Mouse (Mus musculus) layer of hippocampus, postnatal 36 days (tissue): ENCODE measurements around the gene Hoxb5. TPM values are rescaled to one million over a fixed set of nuclear protein-coding genes. Genes with fewer than 3 reads are reported as not detected.

Experiments
- DNase-seq, 2 experiments: peaks; one replicate each; pipeline ENCODE4 v3.0.0; 2022
- total RNA-seq, 2 experiments: library from RNA; stranded (reverse); gene quantifications; 2 replicates each; pipeline ENCODE4 v1.2.3; 2021

Hoxb5 gene
- total RNA-seq, 2 experiments from 2014 or later, result not detected

DNA sequence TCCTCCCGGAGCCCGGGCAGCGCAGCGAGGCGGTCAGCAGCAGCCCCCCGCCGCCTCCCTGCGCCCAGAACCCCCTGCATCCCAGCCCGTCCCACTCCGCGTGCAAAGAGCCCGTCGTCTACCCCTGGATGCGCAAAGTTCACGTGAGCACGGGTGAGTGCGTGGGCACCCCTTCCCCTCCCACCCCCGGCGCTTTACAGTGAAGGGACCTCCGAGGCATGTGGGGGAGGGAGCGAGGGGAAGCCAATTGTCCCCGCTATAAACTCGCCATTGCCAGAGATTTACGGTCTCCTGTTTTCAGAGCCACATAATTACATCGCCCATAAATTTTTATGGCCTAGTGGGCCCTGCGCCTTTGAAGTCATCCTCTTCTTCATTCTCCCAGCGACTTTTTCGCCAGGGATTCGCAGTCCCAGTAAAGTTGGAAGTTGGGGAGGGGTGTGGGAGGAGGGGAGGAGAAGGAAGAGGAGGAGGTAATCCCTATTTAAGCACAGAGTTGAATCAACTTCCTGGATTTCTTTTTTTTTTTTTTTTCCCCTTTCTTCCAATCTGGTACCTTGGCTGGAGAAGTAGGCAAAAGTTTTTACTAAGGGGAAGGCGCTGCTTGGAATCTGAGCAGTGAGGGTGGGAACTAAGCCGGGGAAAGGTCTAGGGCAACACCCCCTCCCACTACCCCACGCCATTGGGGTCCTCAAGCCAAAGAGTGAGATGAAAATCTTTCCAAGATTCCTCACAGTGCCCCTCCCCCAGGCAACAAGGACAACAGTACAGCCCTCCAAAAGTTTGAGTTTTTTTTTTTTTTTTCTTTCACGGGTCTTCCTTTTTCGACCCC, 16.2 kb downstream of the Hoxb5 start:
- no peak for DNase-seq

DNA sequence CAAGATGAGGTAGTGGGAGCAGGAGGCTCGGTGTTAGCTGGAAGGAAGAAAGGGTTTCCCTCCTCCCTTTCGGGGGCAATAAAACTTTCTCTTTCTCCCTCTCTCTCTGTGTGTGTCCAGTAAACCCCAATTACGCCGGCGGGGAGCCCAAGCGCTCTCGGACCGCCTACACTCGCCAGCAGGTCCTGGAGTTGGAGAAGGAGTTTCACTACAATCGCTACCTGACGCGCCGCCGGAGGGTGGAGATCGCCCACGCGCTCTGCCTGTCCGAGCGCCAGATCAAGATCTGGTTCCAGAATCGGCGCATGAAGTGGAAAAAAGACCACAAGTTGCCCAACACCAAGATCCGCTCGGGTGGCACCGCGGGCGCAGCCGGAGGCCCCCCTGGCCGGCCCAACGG, 16.8 kb downstream of the Hoxb5 start:
- DNase-seq, result no peak

DNA sequence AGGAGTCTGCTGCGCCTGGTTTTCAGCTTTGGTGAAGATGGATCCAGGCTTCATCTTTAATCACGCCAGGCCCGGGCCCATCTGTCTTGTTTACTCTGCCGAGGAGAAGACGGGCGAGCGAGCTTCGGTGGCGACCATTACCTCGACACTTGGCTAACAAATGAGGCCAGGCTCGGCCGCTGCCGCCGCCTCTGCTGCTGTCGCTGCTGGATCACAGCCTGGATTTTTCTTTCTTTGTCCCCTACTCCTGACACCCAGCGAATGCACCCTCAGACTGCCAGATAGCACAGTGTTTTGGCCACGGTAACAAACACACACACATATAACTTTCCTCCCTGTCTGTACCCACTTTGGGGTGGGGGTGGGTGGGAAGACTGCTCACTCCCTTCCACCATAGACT, 17.6 kb downstream of the Hoxb5 start:
- no peak for DNase-seq

DNA sequence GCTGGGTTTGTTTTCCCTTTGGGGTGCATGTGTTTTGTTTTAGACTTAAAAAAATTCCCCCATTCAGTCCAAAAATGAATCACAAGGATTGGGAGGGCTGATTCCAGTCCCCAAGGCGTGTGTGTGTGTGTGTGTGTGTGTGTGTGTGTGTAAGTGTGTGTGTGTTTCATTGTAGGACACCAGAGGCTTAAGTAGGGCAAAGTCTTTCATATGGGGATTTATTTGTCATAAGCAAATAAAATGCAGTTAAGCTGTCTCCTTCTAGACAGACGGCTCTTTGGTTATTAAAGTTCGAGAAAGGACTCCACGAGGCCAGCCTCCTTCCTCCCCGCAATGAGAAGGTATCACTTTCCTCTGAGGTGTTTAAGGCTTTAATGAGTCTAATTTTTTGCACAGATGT, 18.7 kb downstream of the Hoxb5 start:
- no peak for DNase-seq

DNA sequence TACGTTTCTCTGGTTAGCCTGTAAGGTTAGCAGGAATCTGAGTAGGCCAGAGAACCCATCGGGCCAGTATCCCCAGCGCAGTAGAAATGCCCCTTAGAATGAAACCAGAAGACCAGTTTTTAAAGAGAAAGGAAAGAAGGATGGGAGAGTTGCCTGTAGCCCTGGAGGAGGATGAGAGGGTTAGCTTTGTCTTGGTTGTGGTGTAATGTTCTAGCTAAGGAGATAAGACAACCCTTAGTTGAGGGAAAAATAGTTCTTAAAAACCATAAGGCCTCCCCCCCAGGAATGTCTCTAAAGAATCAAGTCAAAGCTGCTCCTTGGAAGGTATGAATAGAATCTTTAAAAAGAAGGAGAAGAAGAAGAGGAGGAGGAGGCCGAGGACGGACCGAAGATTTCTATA, 19.6 kb downstream of the Hoxb5 start:
- DNase-seq, result no peak

DNA sequence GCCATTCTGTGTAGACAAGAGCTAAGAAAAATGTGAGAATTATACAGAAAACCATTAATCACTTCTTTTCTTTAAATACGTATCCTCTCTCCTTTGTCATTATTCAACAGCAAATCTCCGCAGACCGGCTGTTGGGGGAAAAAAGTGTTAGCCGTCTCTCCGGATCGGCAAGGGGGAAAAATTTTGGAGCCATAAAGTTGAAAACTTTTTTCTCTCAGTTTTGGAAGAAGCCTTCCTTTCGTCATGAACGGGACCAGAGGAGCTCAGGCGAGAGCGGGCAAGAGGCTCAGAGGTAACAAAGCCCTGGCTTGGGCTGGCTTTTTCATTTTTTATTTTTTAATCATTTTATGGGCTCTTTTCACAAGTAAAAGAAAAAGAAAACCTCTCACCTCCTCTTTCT, 20.0 kb downstream of the Hoxb5 start, which contains the start of gene Hoxb3:
Gene Hoxb3, plus strand, starts transcription at position 173 of the 400 bp plus-strand sequence.
- no peak for DNase-seq

DNA sequence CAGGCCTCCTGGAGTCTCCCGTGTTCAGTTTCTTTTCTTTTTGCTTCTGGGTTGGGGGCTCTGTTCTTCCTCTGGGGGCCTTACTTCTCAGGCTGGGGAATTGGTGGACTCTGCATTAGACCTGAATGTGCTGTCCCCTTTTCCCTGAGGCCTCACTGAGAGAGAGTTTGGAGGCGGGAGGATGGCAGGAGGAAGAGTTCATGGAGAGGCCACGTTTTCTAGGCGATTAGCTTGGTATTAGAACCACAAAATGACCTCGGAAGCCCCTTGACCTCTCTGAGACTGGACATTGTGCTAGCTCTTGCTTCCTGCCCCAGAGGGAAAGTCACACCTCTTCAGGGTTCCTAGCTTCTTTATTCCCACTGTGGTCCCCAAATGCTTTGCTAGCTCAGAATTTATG, 21.0 kb downstream of the Hoxb5 start:
- no peak for DNase-seq

DNA sequence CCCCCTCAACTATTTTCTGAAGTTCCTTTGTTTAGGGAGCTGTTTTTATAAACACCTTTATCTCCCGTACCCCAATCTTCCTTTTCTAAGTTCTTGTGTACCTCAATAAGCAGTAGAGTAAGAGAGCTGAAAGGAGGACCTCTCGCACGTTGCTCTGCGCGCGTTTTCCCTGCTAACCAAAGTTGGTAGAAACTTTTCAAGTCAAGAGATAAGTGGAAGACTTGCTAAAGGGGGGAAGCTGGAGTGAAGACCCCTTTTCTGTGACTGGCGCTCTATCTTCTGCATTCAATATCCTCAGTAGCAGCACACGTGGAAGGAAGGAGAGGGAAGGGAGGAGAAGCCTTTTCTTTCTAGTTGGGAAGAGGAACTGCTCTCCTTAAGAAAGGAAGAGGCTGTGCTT, 21.8 kb downstream of the Hoxb5 start:
- no peak for DNase-seq

DNA sequence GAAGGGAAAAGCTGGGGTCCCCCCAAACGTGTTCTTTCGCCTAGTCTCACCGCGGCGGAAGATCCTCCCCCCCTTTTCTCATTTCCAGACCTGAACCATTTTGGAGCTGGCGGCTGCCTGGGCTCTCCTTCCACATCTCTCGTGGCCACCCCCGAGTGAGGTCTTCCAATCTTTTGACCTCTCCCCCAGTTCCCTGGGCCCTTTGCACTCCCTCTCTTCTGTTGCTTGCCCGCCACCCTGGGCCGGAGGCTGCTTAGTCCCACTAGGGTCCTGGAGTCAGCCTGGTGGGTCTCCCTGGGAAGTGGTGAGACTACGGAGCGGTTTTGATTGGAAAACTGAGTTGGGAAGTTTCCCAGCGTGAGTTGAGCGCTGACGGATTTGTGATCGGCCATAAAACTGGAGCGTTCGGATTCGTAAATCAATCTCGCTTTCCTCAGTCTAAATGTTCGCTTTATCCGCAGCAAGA, 22.6 kb downstream of the Hoxb5 start:
- DNase-seq, result no peak

DNA sequence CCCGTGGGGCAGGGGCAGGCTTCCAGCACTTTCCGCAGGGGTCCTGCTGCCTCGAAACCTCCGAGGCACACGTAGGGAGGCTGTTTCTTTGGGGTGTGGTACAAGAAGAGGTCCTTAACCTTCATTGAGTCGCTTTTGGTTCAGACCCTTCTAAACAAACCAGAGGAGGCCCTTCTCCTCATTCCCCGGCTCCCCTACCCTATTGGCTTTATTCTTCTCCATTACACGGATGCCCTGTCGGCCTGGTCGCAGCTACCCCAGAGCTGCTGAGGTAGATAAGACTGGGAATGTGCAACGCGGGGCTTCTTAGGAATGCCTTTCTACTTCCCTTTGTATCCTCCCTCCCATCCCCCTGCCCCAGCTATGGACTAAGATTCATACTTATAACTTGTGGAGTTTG, 23.6 kb downstream of the Hoxb5 start:
- DNase-seq, result no peak

DNA sequence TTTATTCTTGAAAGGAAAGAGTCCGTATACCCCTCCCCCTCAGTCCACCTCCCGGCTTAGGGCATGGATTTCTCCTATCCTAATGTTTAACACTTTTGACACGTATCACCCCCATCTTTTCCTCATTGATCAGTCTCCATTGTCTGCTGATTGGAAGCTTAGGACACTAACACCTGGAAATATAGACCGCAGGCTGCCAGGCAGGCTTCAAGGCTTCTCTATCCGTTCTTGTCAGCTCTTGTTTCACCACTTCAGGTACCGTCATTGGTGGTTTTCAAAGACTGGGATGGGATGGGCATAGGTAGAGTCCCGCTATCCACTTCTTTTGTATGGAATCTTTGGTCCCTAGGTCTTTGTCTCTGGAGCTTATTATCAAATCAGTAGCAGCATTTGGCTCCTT, 24.0 kb downstream of the Hoxb5 start:
- no peak for DNase-seq

DNA sequence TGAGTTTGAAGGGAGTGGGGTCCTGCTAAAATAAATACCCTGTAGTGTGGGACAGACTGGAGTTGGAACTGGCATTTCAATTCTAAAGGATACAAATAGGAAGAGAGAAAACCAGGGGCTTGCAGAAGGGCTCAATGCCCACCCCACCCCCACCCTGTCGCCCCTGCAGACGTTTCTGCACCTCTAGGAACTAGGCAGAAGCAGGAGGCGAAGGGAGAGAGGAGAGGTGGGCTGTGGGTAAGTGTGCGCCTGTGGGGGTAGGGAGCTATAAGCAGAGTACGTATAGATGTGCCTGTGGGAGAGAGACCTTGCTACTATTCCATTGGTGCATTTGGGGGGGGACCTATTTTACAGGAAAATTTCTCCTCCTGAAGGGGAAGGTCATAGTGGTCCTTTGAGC, 24.6 kb downstream of the Hoxb5 start:
- no peak for DNase-seq

DNA sequence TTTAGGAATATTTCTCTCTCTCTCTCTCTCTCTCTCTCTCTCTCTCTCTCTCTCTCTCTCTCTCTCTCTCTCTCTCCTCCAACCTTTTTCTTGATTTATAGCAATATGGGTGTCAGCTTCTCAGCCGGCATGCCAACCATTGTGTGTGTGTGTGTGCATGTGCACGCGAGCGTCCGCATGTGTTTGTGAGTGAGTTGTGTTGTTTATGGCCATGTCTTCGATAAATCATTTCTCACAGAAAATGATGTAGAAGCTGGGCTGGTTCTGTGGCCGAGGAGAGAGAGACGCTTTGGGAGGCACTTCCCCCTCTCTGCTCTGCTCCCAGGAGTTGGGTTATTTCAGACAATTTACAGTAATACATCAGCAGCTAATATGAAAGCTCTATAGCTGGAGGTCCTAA, 25.5 kb downstream of the Hoxb5 start:
- no peak for DNase-seq

DNA sequence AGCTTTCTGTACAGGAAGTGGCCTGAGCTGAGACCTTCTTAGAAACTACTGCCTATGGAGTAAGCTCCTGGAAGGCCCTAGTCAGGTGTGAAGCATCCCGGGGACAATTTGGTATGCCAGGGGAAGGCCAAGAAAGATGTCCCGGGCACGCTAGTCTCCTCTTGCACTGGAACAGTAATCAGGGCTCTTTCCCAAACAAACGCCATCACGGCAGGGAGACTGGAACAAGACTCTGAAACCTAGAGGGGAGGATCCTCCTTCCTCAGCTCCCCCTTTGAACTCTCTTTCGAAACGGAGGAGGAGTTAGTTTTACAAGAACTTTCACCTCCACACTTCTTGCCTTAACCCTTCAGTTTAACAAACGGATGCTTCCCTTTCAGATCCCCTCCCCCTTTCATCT, 29.0 kb downstream of the Hoxb5 start:
- DNase-seq, result no peak

DNA sequence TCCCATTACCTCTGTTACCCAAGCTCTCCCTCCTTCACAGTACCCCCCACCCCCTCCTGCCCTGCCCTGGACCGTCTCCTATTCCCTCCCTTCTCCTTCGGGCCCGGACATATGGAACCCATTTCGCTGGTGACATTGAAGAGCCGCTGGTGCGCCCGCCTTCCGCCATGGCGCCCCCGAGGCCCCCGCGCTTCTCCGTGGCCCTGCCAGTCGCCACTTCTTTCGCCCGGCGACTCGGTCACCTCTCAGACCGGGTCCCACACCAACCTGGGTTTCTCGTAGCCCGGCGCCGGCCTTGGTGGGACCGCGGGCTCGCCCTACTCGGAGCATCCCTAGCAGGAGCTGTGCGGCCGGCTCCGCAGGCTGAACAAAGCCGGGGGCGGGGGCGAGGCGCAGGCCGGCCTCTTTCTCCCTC, 29.5 kb downstream of the Hoxb5 start:
- DNase-seq, result no peak

DNA sequence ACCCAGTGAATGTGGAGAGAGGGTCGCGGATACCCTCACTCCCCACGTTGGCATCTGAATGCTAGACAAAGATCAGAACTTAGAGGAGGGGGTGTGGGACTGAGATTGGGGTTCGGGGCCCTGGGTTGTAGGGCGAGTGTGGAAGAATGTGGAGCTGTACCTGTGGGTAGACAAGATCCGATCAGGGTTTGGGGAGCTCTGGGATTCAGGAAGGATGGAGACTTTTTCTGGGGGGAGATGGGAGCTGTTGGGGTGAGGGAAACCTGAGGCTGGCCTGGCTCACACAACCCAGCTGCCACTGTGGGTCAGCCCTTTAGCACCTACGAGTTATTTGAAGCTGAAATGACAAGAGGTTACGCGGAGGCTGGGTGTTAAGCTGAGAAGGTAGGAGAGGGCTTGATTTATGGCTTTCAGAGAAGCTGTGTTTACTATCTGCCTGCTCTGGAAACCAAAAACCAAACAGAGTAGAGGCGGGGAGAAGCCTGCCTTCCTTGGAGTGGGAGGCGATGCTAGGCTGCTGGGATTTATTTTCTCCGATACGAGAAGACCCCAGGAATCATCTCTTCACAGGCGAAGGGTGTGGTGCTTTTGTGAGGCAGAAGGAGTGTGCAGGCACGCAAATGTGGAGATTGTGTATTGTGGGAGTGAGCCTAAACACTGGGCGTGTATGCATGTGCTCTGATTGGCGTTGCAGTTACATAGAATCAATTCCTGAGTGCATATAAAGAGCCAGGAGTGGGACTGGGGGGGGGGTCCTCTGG, 30.3 kb downstream of the Hoxb5 start:
- no peak for DNase-seq

DNA sequence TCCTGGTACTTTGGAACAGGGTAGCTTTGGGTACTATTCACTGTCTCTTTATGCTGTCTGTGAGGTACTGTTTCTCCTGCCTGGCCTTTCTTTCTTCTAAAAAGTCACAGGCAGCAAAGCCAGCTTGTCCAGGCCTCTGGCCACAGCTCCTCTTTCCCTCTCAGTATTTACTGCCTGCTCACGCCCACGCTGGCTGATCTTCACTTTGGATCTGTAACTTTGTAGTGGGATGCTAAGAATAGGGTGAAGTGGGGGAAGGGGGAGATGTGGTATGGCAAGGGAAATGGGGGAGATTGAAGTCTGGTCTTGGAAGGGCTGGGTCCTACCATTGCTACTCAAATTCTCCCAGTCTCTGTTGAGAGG, 30.8 kb downstream of the Hoxb5 start:
- no peak for DNase-seq

DNA sequence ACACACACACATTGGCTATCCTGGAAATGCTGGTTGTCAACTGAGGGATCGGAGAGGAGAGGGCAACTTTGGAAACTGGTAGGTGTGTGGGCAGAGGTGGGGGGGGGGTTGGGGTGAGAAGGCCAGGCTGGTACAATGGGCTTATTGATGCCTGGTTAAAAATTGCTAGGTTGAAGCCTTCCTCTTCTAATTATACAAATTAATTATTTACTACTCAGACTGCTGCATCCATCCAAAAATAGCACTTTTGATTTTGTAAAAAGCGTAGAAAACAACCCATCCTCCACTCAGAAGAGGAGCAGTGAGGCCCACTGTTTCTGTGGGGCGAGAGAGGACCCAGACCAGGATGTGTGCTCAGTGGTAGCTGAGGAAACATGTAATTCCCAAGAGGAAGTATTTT, 31.9 kb downstream of the Hoxb5 start:
- DNase-seq, result no peak

DNA sequence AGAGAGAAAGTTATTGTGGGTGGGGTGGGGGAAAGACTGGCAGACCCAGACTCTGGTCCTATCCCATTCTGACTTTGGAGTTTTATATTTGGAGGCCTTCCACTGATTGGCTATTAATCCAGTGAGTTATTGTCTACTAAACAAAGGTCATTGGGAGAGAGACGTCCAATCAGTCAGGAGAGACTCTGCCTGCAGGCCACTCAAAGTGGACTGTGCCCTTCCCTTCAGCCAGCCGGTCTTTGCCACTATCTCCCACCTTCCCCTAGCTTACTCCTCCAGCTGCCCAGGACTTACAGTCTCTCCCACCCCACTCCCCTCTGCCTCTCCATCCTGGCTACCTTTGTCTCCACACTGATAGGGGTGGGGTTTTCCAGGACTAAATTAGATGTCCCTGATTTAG, 33.5 kb downstream of the Hoxb5 start:
- DNase-seq, result no peak

DNA sequence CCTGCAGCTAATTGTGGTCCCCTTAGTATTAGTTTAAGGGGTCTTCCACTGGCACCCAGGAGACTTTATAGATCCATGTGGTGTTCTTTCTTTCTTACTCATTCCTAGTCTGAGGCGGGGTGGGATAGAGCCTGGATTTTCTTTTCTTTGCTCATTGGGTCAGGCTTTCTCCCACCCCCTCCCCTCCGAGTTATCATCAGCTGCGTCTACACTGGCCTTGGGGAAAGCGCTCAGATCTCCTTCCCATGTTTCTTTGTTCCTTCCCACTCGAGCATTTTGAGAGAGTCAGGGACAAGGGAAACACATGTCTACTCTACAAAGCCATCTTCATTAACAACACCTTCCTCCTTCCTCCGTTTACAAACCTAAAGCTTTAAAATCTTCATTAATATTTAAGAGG, 33.9 kb downstream of the Hoxb5 start:
- DNase-seq, result no peak

DNA sequence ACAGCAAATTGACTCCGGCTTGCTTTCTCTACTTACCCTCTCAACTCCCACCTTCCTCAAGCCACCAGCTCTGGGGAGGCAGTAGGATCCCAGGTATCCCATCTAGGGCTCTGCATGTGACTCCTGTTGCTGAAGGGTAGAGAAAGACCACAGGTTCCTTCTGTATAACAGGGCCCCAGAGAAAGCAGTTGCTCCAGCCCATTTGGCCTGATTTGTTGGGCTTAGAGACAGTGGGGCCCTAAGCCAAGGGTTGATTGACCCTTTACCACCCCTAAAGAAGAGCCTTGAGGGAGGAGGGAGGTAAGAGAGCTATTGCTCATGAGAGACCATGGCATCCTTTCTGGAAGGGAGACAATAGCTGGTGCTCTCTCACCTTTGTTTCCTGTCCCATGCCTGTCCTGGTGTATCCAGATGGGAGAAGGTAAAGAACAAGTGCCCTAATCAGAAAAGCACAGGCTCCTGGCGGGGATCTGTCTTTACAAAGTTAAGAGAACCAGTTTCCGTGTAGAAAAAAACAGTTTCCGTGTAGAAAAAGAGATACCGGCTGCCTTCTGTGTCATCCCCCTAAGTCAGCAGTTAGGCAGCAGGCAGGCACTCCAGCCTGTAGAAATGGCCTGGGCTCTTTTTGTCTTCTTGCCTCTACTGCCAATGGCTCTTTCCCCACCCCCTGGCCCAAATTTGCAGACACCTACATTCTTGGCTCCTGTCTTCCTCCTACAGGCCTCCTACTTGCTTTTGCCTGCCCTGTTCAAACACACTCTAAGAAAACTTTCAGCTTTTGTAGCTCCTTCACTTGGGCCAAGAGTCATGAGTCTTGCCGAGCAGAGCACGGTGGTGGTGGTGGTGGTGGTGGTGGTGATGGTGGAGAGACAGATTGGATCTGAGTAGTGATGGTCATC, 36.1 kb downstream of the Hoxb5 start:
- no peak for DNase-seq

DNA sequence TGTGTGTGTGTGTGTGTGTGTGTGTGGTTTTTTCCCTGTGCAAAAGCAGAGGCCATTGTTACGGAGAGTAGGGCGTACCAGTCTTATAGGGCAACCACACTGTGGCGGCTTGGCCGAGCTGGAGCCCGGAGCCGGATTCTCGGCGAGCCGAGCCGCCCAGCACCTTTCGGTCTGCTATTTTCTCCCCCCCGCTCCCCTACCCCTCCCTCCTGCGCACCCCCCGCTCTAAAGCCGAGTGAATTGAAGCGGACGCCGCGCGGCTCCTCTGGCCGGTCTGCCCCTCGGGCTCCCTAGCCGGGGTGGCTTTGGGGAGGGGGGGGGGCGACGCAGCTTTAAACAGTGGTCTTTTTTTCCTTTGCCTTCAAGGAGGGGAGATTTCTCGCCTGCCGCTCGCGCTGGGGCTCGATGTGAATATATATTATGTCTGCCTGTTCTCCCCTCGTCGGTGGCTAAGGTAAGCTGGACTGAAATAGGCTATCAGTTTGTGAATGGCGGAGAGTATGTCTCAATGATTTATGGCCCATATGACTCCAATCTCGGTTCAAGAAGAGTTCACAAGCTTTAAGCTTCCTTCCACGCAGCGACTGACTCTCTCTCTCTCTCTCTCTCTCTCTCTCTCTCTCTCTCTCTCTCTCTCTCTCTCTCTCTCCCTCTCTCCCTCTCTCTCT, 37.7 kb downstream of the Hoxb5 start:
- no peak for DNase-seq
